Mouse (Mus musculus): ENCODE measurements around the gene Ssr3. TPM values are rescaled to one million over a fixed set of nuclear protein-coding genes. Genes with fewer than 3 reads are reported as not detected.

The Ssr3 gene
- polyA plus RNA-seq, 1 experiment from 2014 or later = 152 TPM

- Histone ChIP-seq H3K9ac (ENCODE audit: low read depth, low read length) (no peak overlapping the region), H3K4me3 (ENCODE audit: low read depth, low read length) (no peak overlapping the region), H3K27me3 (replicated peaks; ENCODE audit: control insufficient read depth, insufficient read depth, low read length) (no peaks in the 10 kb centered on the region), H3K9me3 (ENCODE audit: control insufficient read depth) (no peaks in the 10 kb centered on the region), H3K27ac (ENCODE audit: low read depth, low read length) (no peak overlapping the region), H3K4me2 (replicated peaks; ENCODE audit: low read depth) (no peak overlapping the region), H3K36me3 (ENCODE audit: control insufficient read depth, insufficient read depth) (peaks cover 54% of the 10 kb centered on the region), H3K4me1 (replicated peaks; ENCODE audit: control insufficient read depth, insufficient read depth, low read length) (no peaks in the 10 kb centered on the region)
- no peak for TF ChIP-seq CTCF (IDR thresholded peaks at IDR 0.05; ENCODE audit: low read depth)
- ATAC-seq = no peak
- WGBS = 92% methylated on average over 4 of the region's 4 CpGs
Measured at GRCm38 (mm10) chr3:65381094-65381493, 11.3 kb downstream of the Ssr3 start.

GRCm38 (mm10) chr3:65379884-65380539 lies 12.4 kb downstream of the Ssr3 start:
- H3K4me2 ChIP-seq (replicated peaks; ENCODE audit: low read depth) = no peak overlapping the region
- no peaks in the 10 kb centered on the region for H3K9me3 ChIP-seq (ENCODE audit: control insufficient read depth)
- H3K9ac ChIP-seq (ENCODE audit: low read depth, low read length) = no peak overlapping the region
- H3K4me1 ChIP-seq (replicated peaks; ENCODE audit: control insufficient read depth, insufficient read depth, low read length) = no peaks in the 10 kb centered on the region
- H3K27me3 ChIP-seq (replicated peaks; ENCODE audit: control insufficient read depth, insufficient read depth, low read length) = no peaks in the 10 kb centered on the region
- TF ChIP-seq CTCF (IDR thresholded peaks at IDR 0.05; ENCODE audit: low read depth) = peak; percentile 85
- H3K36me3 ChIP-seq (ENCODE audit: control insufficient read depth, insufficient read depth) = peaks cover 50% of the 10 kb centered on the region
- WGBS = 75% methylated on average over 4 of the region's 4 CpGs
- no peak overlapping the region for H3K27ac ChIP-seq (ENCODE audit: low read depth, low read length)
- no peak for ATAC-seq
- H3K4me3 ChIP-seq (ENCODE audit: low read depth, low read length) = no peak overlapping the region

- Histone ChIP-seq H3K4me2 (replicated peaks; ENCODE audit: low read depth) (no peak overlapping the region), H3K36me3 (ENCODE audit: control insufficient read depth, insufficient read depth) (peaks cover 49% of the 10 kb centered on the region), H3K9ac (ENCODE audit: low read depth, low read length) (no peak overlapping the region), H3K4me1 (replicated peaks; ENCODE audit: control insufficient read depth, insufficient read depth, low read length) (no peaks in the 10 kb centered on the region), H3K4me3 (ENCODE audit: low read depth, low read length) (no peak overlapping the region), H3K27me3 (replicated peaks; ENCODE audit: control insufficient read depth, insufficient read depth, low read length) (no peaks in the 10 kb centered on the region), H3K27ac (ENCODE audit: low read depth, low read length) (no peak overlapping the region), H3K9me3 (ENCODE audit: control insufficient read depth) (no peaks in the 10 kb centered on the region)
- no peak for TF ChIP-seq CTCF (IDR thresholded peaks at IDR 0.05; ENCODE audit: low read depth)
- no peak for ATAC-seq
Measured at GRCm38 (mm10) chr3:65378724-65379123, 13.7 kb downstream of the Ssr3 start.

GRCm38 (mm10) chr3:65374729-65375128 lies 17.7 kb downstream of the Ssr3 start:
- no peak overlapping the region; the same call in 1 of the 2 replicates for H3K9ac ChIP-seq (ENCODE audit: low read depth, low read length)
- H3K27ac ChIP-seq (ENCODE audit: low read depth, low read length) = no peak overlapping the region
- H3K36me3 ChIP-seq (ENCODE audit: control insufficient read depth, insufficient read depth) = peaks cover 47% of the 10 kb centered on the region
- no peaks in the 10 kb centered on the region for H3K27me3 ChIP-seq (replicated peaks; ENCODE audit: control insufficient read depth, insufficient read depth, low read length)
- TF ChIP-seq CTCF (IDR thresholded peaks at IDR 0.05; ENCODE audit: low read depth) = no peak
- 83% methylated on average over 3 of the region's 3 CpGs for WGBS
- H3K4me3 ChIP-seq (ENCODE audit: low read depth, low read length) = no peak overlapping the region
- H3K4me1 ChIP-seq (replicated peaks; ENCODE audit: control insufficient read depth, insufficient read depth, low read length) = no peaks in the 10 kb centered on the region
- no peak overlapping the region for H3K4me2 ChIP-seq (replicated peaks; ENCODE audit: low read depth)
- H3K9me3 ChIP-seq (ENCODE audit: control insufficient read depth) = no peaks in the 10 kb centered on the region
- ATAC-seq = no peak

- H3K27me3 ChIP-seq (replicated peaks; ENCODE audit: control insufficient read depth, insufficient read depth, low read length) = no peaks in the 10 kb centered on the region
- WGBS = 70% methylated on average over 5 of the region's 5 CpGs
- no peak for TF ChIP-seq CTCF (IDR thresholded peaks at IDR 0.05; ENCODE audit: low read depth)
- no peak overlapping the region for H3K9ac ChIP-seq (ENCODE audit: low read depth, low read length)
- H3K36me3 ChIP-seq (ENCODE audit: control insufficient read depth, insufficient read depth) = peaks cover 39% of the 10 kb centered on the region
- no peaks in the 10 kb centered on the region for H3K4me1 ChIP-seq (replicated peaks; ENCODE audit: control insufficient read depth, insufficient read depth, low read length)
- no peaks in the 10 kb centered on the region for H3K9me3 ChIP-seq (ENCODE audit: control insufficient read depth)
- ATAC-seq = no peak
- H3K4me2 ChIP-seq (replicated peaks; ENCODE audit: low read depth) = no peak overlapping the region
- no peak overlapping the region for H3K27ac ChIP-seq (ENCODE audit: low read depth, low read length)
- H3K4me3 ChIP-seq (ENCODE audit: low read depth, low read length) = no peak overlapping the region
Measured at GRCm38 (mm10) chr3:65373594-65374182, 18.7 kb downstream of the Ssr3 start.

GRCm38 (mm10) chr3:65372552-65372951 lies 19.9 kb downstream of the Ssr3 start:
- no peaks in the 10 kb centered on the region for H3K9me3 ChIP-seq (ENCODE audit: control insufficient read depth)
- H3K27ac ChIP-seq (ENCODE audit: low read depth, low read length) = no peak overlapping the region
- H3K36me3 ChIP-seq (ENCODE audit: control insufficient read depth, insufficient read depth) = peaks cover 42% of the 10 kb centered on the region
- no peaks in the 10 kb centered on the region for H3K27me3 ChIP-seq (replicated peaks; ENCODE audit: control insufficient read depth, insufficient read depth, low read length)
- ATAC-seq = no peak
- no peaks in the 10 kb centered on the region for H3K4me1 ChIP-seq (replicated peaks; ENCODE audit: control insufficient read depth, insufficient read depth, low read length)
- H3K4me3 ChIP-seq (ENCODE audit: low read depth, low read length) = no peak overlapping the region
- no peak for TF ChIP-seq CTCF (IDR thresholded peaks at IDR 0.05; ENCODE audit: low read depth)
- H3K4me2 ChIP-seq (replicated peaks; ENCODE audit: low read depth) = no peak overlapping the region
- no peak overlapping the region for H3K9ac ChIP-seq (ENCODE audit: low read depth, low read length)
- WGBS = 86% methylated on average over 4 of the region's 4 CpGs
